Mouse (Mus musculus) myocyte (in vitro differentiated cells): ENCODE data around the gene Tle6. TPM values are rescaled to one million over a fixed set of nuclear protein-coding genes. Genes with fewer than 3 reads are reported as not detected.
A peak's percentile ranks its signal among the peaks of the same experiment; 100 is the strongest.

Experiments used
- H3K27me3 ChIP-seq: one replicate; pipeline ENCODE4 v1.6.1; 2011; ENCODE audit not compliant: control insufficient read depth, insufficient read depth, insufficient read length
- H3K36me3 ChIP-seq: one replicate; pipeline ENCODE4 v1.6.1; 2011; ENCODE audit not compliant: control insufficient read depth, insufficient read depth
- H3K4me2 ChIP-seq: one replicate; pipeline ENCODE4 v1.6.1; 2011; ENCODE audit warnings: low read depth, control low read depth
- H3K4me3 ChIP-seq: one replicate; pipeline ENCODE4 v1.5.1; 2011; ENCODE audit warnings: mild to moderate bottlenecking, control low read depth, moderate library complexity
- H3K79me2 ChIP-seq: one replicate; pipeline ENCODE4 v1.6.1; 2011; ENCODE audit not compliant: control insufficient read depth, insufficient read depth
- H3ac ChIP-seq: one replicate; pipeline ENCODE4 v1.6.1; 2011; ENCODE audit not compliant: control insufficient read depth, insufficient read length
- CEBPB ChIP-seq: IDR thresholded peaks from 2 replicates; pipeline ENCODE4 v1.6.1; 2011; ENCODE audit warnings: mild to moderate bottlenecking, moderate library complexity; ENCODE audit not compliant: poor library complexity, insufficient read depth, severe bottlenecking
- E2F4 ChIP-seq: IDR thresholded peaks from one replicate; pipeline ENCODE4 v1.6.1; 2011; ENCODE audit warnings: mild to moderate bottlenecking, control low read depth, moderate library complexity; ENCODE audit not compliant: insufficient read depth
- MAX ChIP-seq: IDR thresholded peaks from one replicate; pipeline ENCODE4 v1.6.1; 2011; ENCODE audit warnings: low read depth, mild to moderate bottlenecking, control low read depth
- MYOD1 ChIP-seq, 3 experiments: IDR thresholded peaks; one replicate each; pipeline ENCODE4 v1.6.1; 2011; ENCODE audit warnings: control low read depth in 2 of 3, low read depth in 2 of 3, mild to moderate bottlenecking in 2 of 3, moderate library complexity in 1 of 3; ENCODE audit not compliant: insufficient read length in 2 of 3, control insufficient read depth in 1 of 3
- MYOG ChIP-seq, 3 experiments: IDR thresholded peaks; one replicate each; pipeline ENCODE4 v1.6.1; 2011; ENCODE audit warnings: control low read depth in 2 of 3, low read depth in 2 of 3, mild to moderate bottlenecking in 2 of 3; ENCODE audit not compliant: insufficient read length in 2 of 3, control insufficient read depth in 1 of 3, insufficient read depth in 1 of 3
- POLR2A ChIP-seq: IDR thresholded peaks from one replicate; pipeline ENCODE4 v1.6.1; 2011; ENCODE audit warnings: low read depth, mild to moderate bottlenecking, control low read depth, moderate library complexity; ENCODE audit not compliant: insufficient read length
- POLR2AphosphoS2 ChIP-seq: IDR thresholded peaks from one replicate; pipeline ENCODE4 v1.6.1; 2011; ENCODE audit warnings: low read depth, control low read depth; ENCODE audit not compliant: insufficient read length
- REST ChIP-seq: IDR thresholded peaks from one replicate; pipeline ENCODE4 v1.6.1; 2011; ENCODE audit warnings: mild to moderate bottlenecking, control low read depth, moderate library complexity; ENCODE audit not compliant: insufficient read depth, insufficient read length
- SRF ChIP-seq: IDR thresholded peaks from one replicate; pipeline ENCODE4 v1.6.1; 2011; ENCODE audit warnings: low read depth; ENCODE audit not compliant: control insufficient read depth, insufficient read length
- TCF12 ChIP-seq: IDR thresholded peaks from one replicate; pipeline ENCODE4 v1.6.1; 2011; ENCODE audit warnings: mild to moderate bottlenecking, control low read depth; ENCODE audit not compliant: poor library complexity, insufficient read depth, severe bottlenecking
- TCF3 ChIP-seq: IDR thresholded peaks from one replicate; pipeline ENCODE4 v1.6.1; 2011; ENCODE audit warnings: low read depth, control low read depth; ENCODE audit not compliant: insufficient read length
- USF1 ChIP-seq: IDR thresholded peaks from one replicate; pipeline ENCODE4 v1.6.1; 2011; ENCODE audit warnings: low read depth, mild to moderate bottlenecking, control low read depth, moderate library complexity
- polyA plus RNA-seq: library from polyadenylated mRNA; unstranded; fragments of >200 nt; fragmentation: generic; extraction: Trizol; gene quantifications from one replicate; pipeline ENCODE4 v1.2.1, GENCODE M21; 2012; ENCODE audit warnings: missing spikeins

Gene Tle6
- polyA plus RNA-seq, 1 experiment: 15.3 TPM

DNA sequence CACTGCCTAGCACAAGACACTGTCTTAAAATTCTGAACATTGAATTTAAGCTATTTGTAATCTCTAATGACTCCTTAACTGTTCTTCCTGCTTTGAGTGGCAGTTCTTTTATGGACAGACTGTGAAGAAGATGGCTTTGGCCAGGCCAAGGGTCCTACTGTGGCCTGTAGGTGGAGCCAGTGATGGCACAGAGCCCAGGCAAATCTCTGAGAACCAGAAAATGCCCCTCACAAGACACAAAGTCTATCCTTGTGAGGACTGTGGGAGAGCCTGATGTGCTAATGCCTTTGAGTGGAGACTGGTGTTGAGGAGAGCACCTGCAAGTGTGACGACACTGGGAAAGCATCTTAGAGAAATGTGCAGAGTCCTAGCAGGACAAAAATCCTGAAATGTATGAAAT is 7.4 kb upstream of the Tle6 start:
- no peak for TF ChIP-seq SRF
- TF ChIP-seq MYOG (IDR thresholded peaks at IDR 0.05; ENCODE audit: control insufficient read depth in 1 of 3, insufficient read depth in 1 of 3, insufficient read length in 2 of 3, low read depth in 2 of 3): no peak
- no peak for TF ChIP-seq MYOD1 (IDR thresholded peaks at IDR 0.05; ENCODE audit: control insufficient read depth in 1 of 3, insufficient read length in 2 of 3, low read depth in 2 of 3)
- Histone ChIP-seq H3K4me2 (no peak overlapping the region), H3K36me3 (no peaks in the 10 kb centered on the region), H3K79me2 (no peaks in the 10 kb centered on the region), H3K4me3 (no peak overlapping the region), H3ac (no peak overlapping the region), H3K27me3 (no peaks in the 10 kb centered on the region)

DNA sequence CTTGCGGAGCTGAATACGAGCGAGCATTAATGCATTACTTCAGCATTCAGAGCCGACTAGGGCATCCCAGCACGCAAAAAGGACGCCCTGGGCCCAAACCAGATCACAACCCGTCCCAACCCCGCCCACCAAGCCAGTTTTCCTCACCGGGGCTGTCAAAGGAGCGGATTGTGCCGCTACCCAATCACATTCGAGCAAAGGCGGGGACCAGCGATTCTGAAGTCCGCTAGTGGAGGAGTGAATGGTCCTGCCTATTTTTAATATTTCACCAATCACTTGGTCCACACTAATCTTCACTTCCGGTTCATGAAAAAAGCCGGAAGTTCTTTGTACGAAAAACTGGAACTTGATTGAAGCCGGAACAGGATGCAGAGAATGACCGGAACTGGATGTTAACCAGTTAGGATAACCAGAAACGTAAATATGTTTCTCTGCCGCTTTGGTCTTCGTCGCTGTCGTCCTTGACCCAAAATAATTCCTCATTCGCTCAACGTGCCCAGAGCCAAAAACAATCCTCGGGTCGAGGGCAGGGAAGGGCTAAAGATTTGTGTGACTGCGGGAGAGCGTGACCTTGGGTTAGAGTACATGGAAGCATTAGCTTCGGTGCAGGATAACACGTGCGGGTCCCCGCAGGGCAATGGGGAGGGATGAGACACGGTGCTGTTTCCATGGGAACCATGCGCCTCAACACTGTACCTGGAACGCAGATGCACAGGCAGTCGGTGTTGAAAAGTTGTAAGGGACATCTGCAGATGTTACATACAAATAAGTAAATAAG is 5.3 kb upstream of the Tle6 start, which contains the start of gene BC025920:
TSS of gene BC025920 (plus strand) at position 297 of the 778 bp plus-strand sequence.
- H3K27me3 ChIP-seq: no peaks in the 10 kb centered on the region
- no peaks in the 10 kb centered on the region for H3K36me3 ChIP-seq
- no peak for TF ChIP-seq SRF
- TF ChIP-seq E2F4: no peak
- no peak for TF ChIP-seq CEBPB
- no peak for TF ChIP-seq REST
- peak; percentile 50 for TF ChIP-seq POLR2A
- peak; percentile 50 for TF ChIP-seq POLR2AphosphoS2
- no peaks in the 10 kb centered on the region for H3K79me2 ChIP-seq
- peak within 1 kb of the TSS; percentile 2 for H3ac ChIP-seq
- peak within 1 kb of the TSS; percentile 38 for H3K4me3 ChIP-seq
- peak within 1 kb of the TSS; percentile 95 for H3K4me2 ChIP-seq

DNA sequence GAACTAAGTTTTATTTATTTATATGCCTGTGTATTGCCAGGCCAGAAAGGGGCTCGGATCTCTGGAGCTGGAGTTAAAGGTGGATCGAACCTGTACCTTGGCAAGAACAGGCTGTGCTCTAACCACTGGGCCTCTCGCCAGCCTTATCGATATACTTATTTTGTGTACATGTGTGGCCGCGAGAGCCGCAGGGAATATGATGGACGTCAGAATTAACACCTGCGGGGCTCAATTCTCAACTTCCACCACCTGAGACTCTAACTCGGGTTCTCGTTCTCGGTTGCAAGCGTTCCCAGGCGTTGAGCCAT is 4.7 kb upstream of the Tle6 start:
- H3K4me3 ChIP-seq: peak overlapping the region; percentile 38
- H3K4me2 ChIP-seq: peak overlapping the region; percentile 95
- peak overlapping the region; percentile 2 for H3ac ChIP-seq
- H3K79me2 ChIP-seq: no peaks in the 10 kb centered on the region
- no peak for TF ChIP-seq REST
- no peak for TF ChIP-seq USF1
- TF ChIP-seq POLR2AphosphoS2: no peak
- no peak for TF ChIP-seq TCF12
- TF ChIP-seq POLR2A: no peak
- TF ChIP-seq SRF: no peak
- no peak for TF ChIP-seq MYOD1 (IDR thresholded peaks at IDR 0.05; ENCODE audit: control insufficient read depth in 1 of 3, insufficient read length in 2 of 3, low read depth in 2 of 3)
- TF ChIP-seq MYOG (IDR thresholded peaks at IDR 0.05; ENCODE audit: control insufficient read depth in 1 of 3, insufficient read depth in 1 of 3, insufficient read length in 2 of 3, low read depth in 2 of 3): no peak
- no peak for TF ChIP-seq TCF3
- TF ChIP-seq CEBPB: no peak
- TF ChIP-seq E2F4: no peak
- no peak for TF ChIP-seq MAX
- no peaks in the 10 kb centered on the region for H3K36me3 ChIP-seq
- H3K27me3 ChIP-seq: no peaks in the 10 kb centered on the region

DNA sequence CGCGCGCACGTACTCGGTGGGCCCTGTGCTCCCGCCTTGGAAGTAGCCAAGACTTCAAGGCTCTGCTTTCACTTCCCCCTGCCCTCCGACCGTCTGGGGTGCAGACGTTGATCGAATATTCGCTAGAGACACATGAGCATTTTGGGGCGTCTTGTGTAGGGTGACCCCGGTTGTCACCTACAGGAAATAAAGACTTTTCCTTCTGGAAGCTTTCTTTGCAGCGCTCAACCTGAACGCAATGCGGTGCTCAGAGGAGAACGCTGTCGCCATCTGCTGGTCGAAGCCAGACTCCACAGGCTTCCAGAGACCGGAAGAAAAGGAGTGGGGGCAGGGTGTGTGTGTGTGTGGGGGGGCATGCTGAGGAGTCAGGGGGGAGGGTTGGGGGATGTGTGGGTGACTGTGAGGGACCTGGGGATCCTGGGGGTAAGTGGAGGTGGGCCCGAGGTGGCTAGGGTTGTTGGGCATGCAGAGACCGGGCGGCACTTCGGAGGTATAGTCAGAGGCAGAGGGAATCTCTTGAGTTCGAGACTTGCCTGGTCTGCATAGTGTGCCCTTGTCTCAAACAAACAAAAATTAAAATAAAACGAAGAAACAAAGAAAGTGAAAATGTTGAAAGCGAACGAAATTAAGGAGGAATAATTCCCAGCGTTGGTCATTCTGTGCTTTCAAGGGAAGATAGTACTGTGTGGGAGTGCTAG is 4.2 kb upstream of the Tle6 start:
- H3K4me3 ChIP-seq: peak overlapping the region; percentile 38
- H3K4me2 ChIP-seq: peak overlapping the region; percentile 95
- TF ChIP-seq REST: no peak
- TF ChIP-seq TCF3: no peak
- TF ChIP-seq MYOD1 (IDR thresholded peaks at IDR 0.05; ENCODE audit: control insufficient read depth in 1 of 3, insufficient read length in 2 of 3, low read depth in 2 of 3): peak in 1 of 3 experiments; percentile 13
- H3K79me2 ChIP-seq: no peaks in the 10 kb centered on the region
- H3K27me3 ChIP-seq: no peaks in the 10 kb centered on the region
- no peak overlapping the region for H3ac ChIP-seq
- no peaks in the 10 kb centered on the region for H3K36me3 ChIP-seq

DNA sequence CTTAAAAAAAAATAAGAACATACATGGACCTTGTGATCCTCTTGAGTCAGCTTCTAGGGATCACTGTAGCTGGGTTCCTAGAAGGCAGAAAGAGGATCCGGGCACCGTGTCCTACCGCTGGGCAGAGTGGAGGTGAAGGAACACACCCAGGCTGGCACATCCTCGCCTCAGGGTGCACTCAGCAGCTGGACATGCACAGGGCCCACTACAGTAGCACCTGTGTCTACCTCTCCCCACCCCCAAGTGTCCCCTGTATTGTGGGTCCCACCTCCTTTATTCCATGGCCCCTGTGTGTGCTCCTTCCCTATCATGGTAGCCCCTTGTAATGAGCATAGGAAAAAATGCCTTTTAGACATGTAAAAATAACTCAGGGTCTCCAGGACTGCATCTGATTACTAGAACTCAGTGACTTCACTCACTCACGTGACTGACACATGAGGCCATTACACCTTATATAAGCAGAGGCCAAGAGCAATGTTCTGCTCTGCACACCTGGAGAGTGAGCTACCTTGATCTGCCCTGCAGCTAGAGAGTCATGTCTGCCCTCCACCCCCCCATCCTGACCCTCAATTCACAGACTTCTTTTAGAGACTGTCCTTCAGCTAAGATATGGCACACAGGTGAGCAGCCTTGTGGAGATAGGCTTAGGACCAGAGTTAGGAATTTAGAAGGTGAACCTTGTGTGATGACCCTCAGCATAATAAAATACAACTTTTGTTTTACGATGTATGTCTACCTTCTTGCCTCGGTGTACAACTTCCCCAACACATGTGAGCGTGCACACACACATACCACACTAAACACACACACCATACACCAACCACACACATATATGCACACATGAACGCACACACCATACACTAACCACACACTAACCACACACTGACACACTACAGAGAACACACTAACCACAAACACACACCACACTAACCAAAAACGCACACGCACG is 3.4 kb upstream of the Tle6 start:
- no peaks in the 10 kb centered on the region for H3K79me2 ChIP-seq
- TF ChIP-seq MAX: no peak
- no peak for TF ChIP-seq SRF
- TF ChIP-seq MYOG (IDR thresholded peaks at IDR 0.05; ENCODE audit: control insufficient read depth in 1 of 3, insufficient read depth in 1 of 3, insufficient read length in 2 of 3, low read depth in 2 of 3): no peak
- TF ChIP-seq TCF3: no peak
- no peaks in the 10 kb centered on the region for H3K27me3 ChIP-seq
- H3K4me2 ChIP-seq: peak overlapping the region; percentile 53
- H3K4me3 ChIP-seq: no peak overlapping the region
- no peaks in the 10 kb centered on the region for H3K36me3 ChIP-seq
- H3ac ChIP-seq: no peak overlapping the region
